Mouse (Mus musculus): Measurements from ENCODE around the gene Haus6. TPM values are rescaled to one million over a fixed set of nuclear protein-coding genes. Genes with fewer than 3 reads are reported as not detected.

The Haus6 gene
- polyA plus RNA-seq, 1 experiment from 2014 or later = 21.2 TPM

- Histone ChIP-seq H3K4me1 (replicated peaks; ENCODE audit: control insufficient read depth, insufficient read depth, low read length) (no peaks in the 10 kb centered on the region), H3K4me3 (ENCODE audit: low read length) (no peak overlapping the region), H3K27ac (ENCODE audit: low read length) (no peak overlapping the region), H3K36me3 (ENCODE audit: control insufficient read depth, insufficient read depth, low read length) (no peaks in the 10 kb centered on the region), H3K27me3 (ENCODE audit: control insufficient read depth, insufficient read depth, low read depth, low read length) (no peaks in the 10 kb centered on the region), H3K4me2 (ENCODE audit: low read depth, low read length) (no peak overlapping the region), H3K9me3 (ENCODE audit: control insufficient read depth, low read length) (no peaks in the 10 kb centered on the region), H3K9ac (ENCODE audit: low read length) (no peak overlapping the region)
- ATAC-seq (ENCODE audit: low read depth) = peak; percentile 17; the same call in 1 of the 2 replicates
- 19% methylated on average over 6 of the region's 6 CpGs for WGBS
Measured at GRCm38 (mm10) chr4:86555035-86555707, 56.7 kb downstream of the Haus6 start.

GRCm38 (mm10) chr4:86548332-86548731 lies 63.5 kb downstream of the Haus6 start:
- Histone ChIP-seq H3K36me3 (ENCODE audit: control insufficient read depth, insufficient read depth, low read length) (no peaks in the 10 kb centered on the region), H3K9me3 (ENCODE audit: control insufficient read depth, low read length) (no peaks in the 10 kb centered on the region), H3K4me1 (replicated peaks; ENCODE audit: control insufficient read depth, insufficient read depth, low read length) (no peaks in the 10 kb centered on the region), H3K4me2 (ENCODE audit: low read depth, low read length) (no peak overlapping the region), H3K9ac (ENCODE audit: low read length) (no peak overlapping the region), H3K27ac (ENCODE audit: low read length) (no peak overlapping the region), H3K4me3 (ENCODE audit: low read length) (no peak overlapping the region), H3K27me3 (ENCODE audit: control insufficient read depth, insufficient read depth, low read depth, low read length) (no peaks in the 10 kb centered on the region)
- ATAC-seq (ENCODE audit: low read depth) = no peak
- WGBS = 71% methylated on average over 9 of the region's 9 CpGs

GRCm38 (mm10) chr4:86545615-86546014 lies 66.2 kb downstream of the Haus6 start:
- no peaks in the 10 kb centered on the region for H3K4me1 ChIP-seq (replicated peaks; ENCODE audit: control insufficient read depth, insufficient read depth, low read length)
- ATAC-seq (ENCODE audit: low read depth) = no peak
- no peaks in the 10 kb centered on the region for H3K9me3 ChIP-seq (ENCODE audit: control insufficient read depth, low read length)
- H3K4me3 ChIP-seq (ENCODE audit: low read length) = no peak overlapping the region
- no peak overlapping the region for H3K4me2 ChIP-seq (ENCODE audit: low read depth, low read length)
- H3K27ac ChIP-seq (ENCODE audit: low read length) = no peak overlapping the region
- WGBS = 44% methylated on average over 5 of the region's 5 CpGs
- H3K36me3 ChIP-seq (ENCODE audit: control insufficient read depth, insufficient read depth, low read length) = no peaks in the 10 kb centered on the region
- no peak overlapping the region for H3K9ac ChIP-seq (ENCODE audit: low read length)
- H3K27me3 ChIP-seq (ENCODE audit: control insufficient read depth, insufficient read depth, low read depth, low read length) = no peaks in the 10 kb centered on the region

- Histone ChIP-seq H3K36me3 (ENCODE audit: control insufficient read depth, insufficient read depth, low read length) (no peaks in the 10 kb centered on the region), H3K27me3 (ENCODE audit: control insufficient read depth, insufficient read depth, low read depth, low read length) (no peaks in the 10 kb centered on the region), H3K4me3 (ENCODE audit: low read length) (no peak overlapping the region), H3K4me2 (ENCODE audit: low read depth, low read length) (no peak overlapping the region), H3K9me3 (ENCODE audit: control insufficient read depth, low read length) (no peaks in the 10 kb centered on the region), H3K4me1 (replicated peaks; ENCODE audit: control insufficient read depth, insufficient read depth, low read length) (no peaks in the 10 kb centered on the region), H3K9ac (ENCODE audit: low read length) (no peak overlapping the region), H3K27ac (ENCODE audit: low read length) (no peak overlapping the region)
- 81% methylated on average over 3 of the region's 3 CpGs for WGBS
- ATAC-seq (ENCODE audit: low read depth) = no peak
Measured at GRCm38 (mm10) chr4:86543999-86544398, 67.9 kb downstream of the Haus6 start.

- Histone ChIP-seq H3K36me3 (ENCODE audit: control insufficient read depth, insufficient read depth, low read length) (no peaks in the 10 kb centered on the region), H3K27ac (ENCODE audit: low read length) (no peak overlapping the region), H3K27me3 (ENCODE audit: control insufficient read depth, insufficient read depth, low read depth, low read length) (no peaks in the 10 kb centered on the region), H3K4me3 (ENCODE audit: low read length) (no peak overlapping the region), H3K9ac (ENCODE audit: low read length) (no peak overlapping the region), H3K9me3 (ENCODE audit: control insufficient read depth, low read length) (no peaks in the 10 kb centered on the region), H3K4me2 (ENCODE audit: low read depth, low read length) (no peak overlapping the region), H3K4me1 (replicated peaks; ENCODE audit: control insufficient read depth, insufficient read depth, low read length) (no peaks in the 10 kb centered on the region)
- ATAC-seq (ENCODE audit: low read depth) = no peak
- WGBS = 76% methylated on average over 1 of the region's 1 CpGs
Measured at GRCm38 (mm10) chr4:86541573-86541972, 70.3 kb downstream of the Haus6 start.

GRCm38 (mm10) chr4:86538936-86539335 lies 72.9 kb downstream of the Haus6 start:
- no peak overlapping the region for H3K9ac ChIP-seq (ENCODE audit: low read length)

GRCm38 (mm10) chr4:86537972-86538371 lies 73.9 kb downstream of the Haus6 start:
- 36% methylated on average over 4 of the region's 4 CpGs for WGBS
- no peak for ATAC-seq (ENCODE audit: low read depth)
- H3K4me3 ChIP-seq (ENCODE audit: low read length) = no peak overlapping the region

More at GRCm38 (mm10) chr4:86538936-86539335, 72.9 kb downstream of the Haus6 start:
- Histone ChIP-seq H3K27ac (ENCODE audit: low read length) (no peak overlapping the region), H3K4me1 (replicated peaks; ENCODE audit: control insufficient read depth, insufficient read depth, low read length) (no peaks in the 10 kb centered on the region), H3K4me2 (ENCODE audit: low read depth, low read length) (no peak overlapping the region), H3K9me3 (ENCODE audit: control insufficient read depth, low read length) (no peaks in the 10 kb centered on the region), H3K4me3 (ENCODE audit: low read length) (no peak overlapping the region), H3K27me3 (ENCODE audit: control insufficient read depth, insufficient read depth, low read depth, low read length) (no peaks in the 10 kb centered on the region), H3K36me3 (ENCODE audit: control insufficient read depth, insufficient read depth, low read length) (no peaks in the 10 kb centered on the region)
- WGBS = 89% methylated on average over 5 of the region's 5 CpGs
- no peak for ATAC-seq (ENCODE audit: low read depth)

GRCm38 (mm10) chr4:86534091-86534481 lies 77.8 kb downstream of the Haus6 start:
- no peak for ATAC-seq (ENCODE audit: low read depth)
- 48% methylated on average over 5 of the region's 5 CpGs for WGBS
- H3K4me1 ChIP-seq (replicated peaks; ENCODE audit: control insufficient read depth, insufficient read depth, low read length) = no peaks in the 10 kb centered on the region
- no peaks in the 10 kb centered on the region for H3K36me3 ChIP-seq (ENCODE audit: control insufficient read depth, insufficient read depth, low read length)
- no peak overlapping the region for H3K4me2 ChIP-seq (ENCODE audit: low read depth, low read length)
- no peak overlapping the region for H3K9ac ChIP-seq (ENCODE audit: low read length)
- H3K9me3 ChIP-seq (ENCODE audit: control insufficient read depth, low read length) = no peaks in the 10 kb centered on the region
- H3K27ac ChIP-seq (ENCODE audit: low read length) = no peak overlapping the region
- no peaks in the 10 kb centered on the region for H3K27me3 ChIP-seq (ENCODE audit: control insufficient read depth, insufficient read depth, low read depth, low read length)
- no peak overlapping the region for H3K4me3 ChIP-seq (ENCODE audit: low read length)

More at GRCm38 (mm10) chr4:86537972-86538371, 73.9 kb downstream of the Haus6 start:
- H3K4me2 ChIP-seq (ENCODE audit: low read depth, low read length) = no peak overlapping the region
- no peak overlapping the region for H3K27ac ChIP-seq (ENCODE audit: low read length)
- H3K27me3 ChIP-seq (ENCODE audit: control insufficient read depth, insufficient read depth, low read depth, low read length) = no peaks in the 10 kb centered on the region
- no peak overlapping the region for H3K9ac ChIP-seq (ENCODE audit: low read length)
- no peaks in the 10 kb centered on the region for H3K9me3 ChIP-seq (ENCODE audit: control insufficient read depth, low read length)
- H3K36me3 ChIP-seq (ENCODE audit: control insufficient read depth, insufficient read depth, low read length) = no peaks in the 10 kb centered on the region
- no peaks in the 10 kb centered on the region for H3K4me1 ChIP-seq (replicated peaks; ENCODE audit: control insufficient read depth, insufficient read depth, low read length)

- no peaks in the 10 kb centered on the region for H3K27me3 ChIP-seq (ENCODE audit: control insufficient read depth, insufficient read depth, low read depth, low read length)
- no peak overlapping the region for H3K4me2 ChIP-seq (ENCODE audit: low read depth, low read length)
- no peaks in the 10 kb centered on the region for H3K4me1 ChIP-seq (replicated peaks; ENCODE audit: control insufficient read depth, insufficient read depth, low read length)
- H3K9ac ChIP-seq (ENCODE audit: low read length) = no peak overlapping the region
- no peaks in the 10 kb centered on the region for H3K9me3 ChIP-seq (ENCODE audit: control insufficient read depth, low read length)
- H3K36me3 ChIP-seq (ENCODE audit: control insufficient read depth, insufficient read depth, low read length) = no peaks in the 10 kb centered on the region
- 53% methylated on average over 8 of the region's 8 CpGs for WGBS
- ATAC-seq (ENCODE audit: low read depth) = no peak
- no peak overlapping the region for H3K27ac ChIP-seq (ENCODE audit: low read length)
- H3K4me3 ChIP-seq (ENCODE audit: low read length) = no peak overlapping the region
Measured at GRCm38 (mm10) chr4:86533406-86534090, 78.3 kb downstream of the Haus6 start.

All from lung, embryonic 16.5 days (tissue).